Mouse (Mus musculus) brown adipose tissue, adult 24 weeks (tissue): Measurements from ENCODE around the gene Efna2. TPM values are rescaled to one million over a fixed set of nuclear protein-coding genes. Genes with fewer than 3 reads are reported as not detected.

Experiments used
- H3K27ac ChIP-seq: fragments of 200-500 bp; replicated peaks from 2 replicates; pipeline ENCODE4 v1.5.1; 2012; ENCODE audit warnings: low read depth, mild to moderate bottlenecking, low read length
- H3K4me1 ChIP-seq: fragments of 200-500 bp; 2 replicates; pipeline ENCODE4 v1.6.1; 2012; ENCODE audit warnings: low read length, mixed read lengths; ENCODE audit not compliant: control insufficient read depth, insufficient read depth, insufficient read length
- H3K4me3 ChIP-seq: fragments of 200-500 bp; 2 replicates; pipeline ENCODE4 v1.5.1; 2012; ENCODE audit warnings: low read depth, mild to moderate bottlenecking, low read length, moderate library complexity; ENCODE audit not compliant: insufficient read depth
- polyA plus RNA-seq: library from polyadenylated mRNA; stranded (reverse); fragments of >200 nt; gene quantifications from 2 replicates; pipeline ENCODE4 v1.2.4, GENCODE M21; 2012; ENCODE audit not compliant: missing spikeins, insufficient read depth, insufficient read length

The Efna2 gene
- polyA plus RNA-seq, 1 experiment = 1.1 TPM

- no peak overlapping the region for H3K4me3 ChIP-seq
Measured at GRCm38 (mm10) chr10:80157141-80157929, 21.9 kb upstream of the Efna2 start.

GRCm38 (mm10) chr10:80158307-80158986 lies 20.8 kb upstream of the Efna2 start:
- peaks cover 29% of the 10 kb centered on the region for H3K4me1 ChIP-seq
- H3K27ac ChIP-seq = peak overlapping the region; percentile 97
- H3K4me3 ChIP-seq = peak overlapping the region; percentile 26

More at GRCm38 (mm10) chr10:80157141-80157929, 21.9 kb upstream of the Efna2 start:
- peaks cover 36% of the 10 kb centered on the region for H3K4me1 ChIP-seq
- peak overlapping the region; percentile 97 for H3K27ac ChIP-seq

DNA sequence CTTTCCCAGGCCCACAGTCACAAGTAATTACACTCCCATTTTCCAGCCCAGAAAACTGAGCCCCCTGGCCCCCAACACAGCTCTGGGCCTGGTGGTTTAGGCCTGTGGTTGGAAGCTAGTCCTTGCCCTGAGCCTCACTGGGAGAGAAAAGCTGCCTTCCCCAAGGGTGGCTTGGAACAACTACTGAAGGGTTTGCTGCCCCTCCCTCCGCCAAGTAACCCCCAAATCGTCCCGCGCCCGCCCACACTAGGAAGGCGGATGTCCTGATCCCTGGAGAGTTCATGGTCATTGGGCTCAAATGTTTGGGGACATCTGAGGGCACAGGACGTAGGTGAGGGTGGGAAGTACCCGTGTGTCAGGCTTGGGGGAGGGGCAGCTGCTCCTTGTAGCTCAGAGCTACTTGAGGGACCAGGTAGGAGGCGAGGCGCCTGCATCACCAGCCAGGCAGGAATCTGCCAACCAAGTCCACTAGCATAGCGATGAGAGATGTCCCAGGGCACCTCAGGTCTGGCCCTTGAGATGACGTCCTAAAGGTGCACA lies 20.2 kb upstream of the Efna2 start:
- H3K27ac ChIP-seq = peak overlapping the region; percentile 97
- H3K4me3 ChIP-seq = peak overlapping the region; percentile 42
- peaks cover 32% of the 10 kb centered on the region for H3K4me1 ChIP-seq

- peak overlapping the region; percentile 97 for H3K27ac ChIP-seq
- peaks cover 35% of the 10 kb centered on the region for H3K4me1 ChIP-seq
- peak overlapping the region; percentile 50 for H3K4me3 ChIP-seq
Measured at GRCm38 (mm10) chr10:80159561-80160454, 19.5 kb upstream of the Efna2 start.

DNA sequence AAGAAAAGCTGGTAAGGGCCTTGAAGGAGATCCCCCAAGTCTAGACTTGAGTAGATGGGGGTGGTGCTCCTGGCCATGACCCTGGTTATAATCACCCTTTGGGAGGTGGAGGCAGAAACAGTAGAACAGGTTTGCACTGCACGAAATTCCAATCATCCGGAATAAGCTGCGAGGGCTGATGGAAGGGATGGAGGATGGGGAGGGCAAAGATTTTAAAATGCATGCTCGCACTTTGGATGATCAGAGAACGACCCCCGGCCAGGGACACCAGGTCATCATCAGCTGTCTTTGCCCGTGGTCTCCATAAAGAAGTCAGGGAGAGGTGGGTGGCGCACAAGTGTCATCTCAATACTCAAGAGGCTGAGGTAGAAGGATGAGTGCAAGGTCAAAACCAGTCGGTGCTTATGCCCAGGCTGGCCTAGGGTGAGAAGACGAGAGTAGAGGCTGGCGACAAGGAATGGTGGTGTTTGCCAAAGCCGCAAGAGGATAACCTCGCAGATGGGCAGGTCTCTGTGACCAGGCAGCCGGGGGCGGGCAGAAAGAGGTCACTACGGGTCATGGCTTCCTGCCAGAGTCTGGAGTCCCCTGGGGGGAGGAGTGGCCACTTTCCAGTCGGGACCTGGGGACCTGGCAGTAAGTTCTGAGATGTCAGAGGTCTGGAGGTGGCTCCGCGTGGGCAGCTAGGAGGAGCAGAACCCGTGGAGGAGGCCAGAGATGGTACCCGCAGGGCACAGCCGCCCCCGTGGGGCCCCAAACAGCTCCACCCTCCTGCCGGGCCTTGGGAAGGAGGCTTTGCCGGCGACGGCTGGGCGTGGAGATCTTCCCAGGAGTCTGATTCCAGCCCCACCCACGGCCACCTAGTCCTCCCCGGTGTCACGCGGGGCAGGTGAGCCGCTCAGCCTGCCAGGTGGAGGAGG lies 18.6 kb upstream of the Efna2 start:
- peaks cover 32% of the 10 kb centered on the region for H3K4me1 ChIP-seq
- H3K27ac ChIP-seq = peak overlapping the region; percentile 79
- peak overlapping the region; percentile 50 for H3K4me3 ChIP-seq

GRCm38 (mm10) chr10:80161522-80162242 lies 17.6 kb upstream of the Efna2 start:
- peak overlapping the region; percentile 73 for H3K27ac ChIP-seq
- H3K4me3 ChIP-seq = no peak overlapping the region
- peaks cover 32% of the 10 kb centered on the region for H3K4me1 ChIP-seq

GRCm38 (mm10) chr10:80162243-80162608 lies 17.1 kb upstream of the Efna2 start:
- Histone ChIP-seq H3K4me1 (peaks cover 30% of the 10 kb centered on the region), H3K27ac (peak overlapping the region; percentile 73), H3K4me3 (no peak overlapping the region)

GRCm38 (mm10) chr10:80162716-80163299 lies 16.5 kb upstream of the Efna2 start:
- Histone ChIP-seq H3K27ac (no peak overlapping the region), H3K4me3 (no peak overlapping the region), H3K4me1 (peaks cover 29% of the 10 kb centered on the region)

GRCm38 (mm10) chr10:80163721-80164120 lies 15.6 kb upstream of the Efna2 start:
- peaks cover 27% of the 10 kb centered on the region for H3K4me1 ChIP-seq
- no peak overlapping the region for H3K4me3 ChIP-seq
- peak overlapping the region; percentile 26 for H3K27ac ChIP-seq

GRCm38 (mm10) chr10:80164161-80164997 lies 14.9 kb upstream of the Efna2 start:
- H3K4me3 ChIP-seq = peak overlapping the region; percentile 52
- H3K4me1 ChIP-seq = peaks cover 23% of the 10 kb centered on the region
- H3K27ac ChIP-seq = peak overlapping the region; percentile 47

GRCm38 (mm10) chr10:80164998-80165344 lies 14.3 kb upstream of the Efna2 start:
- peaks cover 23% of the 10 kb centered on the region for H3K4me1 ChIP-seq
- peak overlapping the region; percentile 52 for H3K4me3 ChIP-seq
- H3K27ac ChIP-seq = peak overlapping the region; percentile 47; the same call in 1 of the 2 replicates

- H3K4me1 ChIP-seq = peaks cover 20% of the 10 kb centered on the region
Measured at GRCm38 (mm10) chr10:80165392-80166128, 13.7 kb upstream of the Efna2 start, which contains the start of gene Cirbp. TSS of gene Cirbp (plus strand) at chr10:80165985.

More at GRCm38 (mm10) chr10:80165392-80166128, 13.7 kb upstream of the Efna2 start, which contains the start of gene Cirbp:
- Histone ChIP-seq H3K4me3 (peak within 1 kb of the TSS; percentile 52), H3K27ac (peak within 1 kb of the TSS; percentile 68)
